Mouse (Mus musculus): ENCODE results near the gene Adam3. TPM values are rescaled to one million over a fixed set of nuclear protein-coding genes. Genes with fewer than 3 reads are reported as not detected.

Adam3 gene
- polyA plus RNA-seq (2014; fragmentation: Nextera tagmentation; extraction: Ambion mirVana) = 0.10 and 0.41 TPM in 2 replicates

GRCm38 (mm10) chr8:24725630-24726029 is at the start of gene Adam3:
Gene Adam3 (minus strand): TSS chr8:24725852.
- no peak for ATAC-seq (ENCODE audit: low FRiP score, low TSS enrichment)

GRCm38 (mm10) chr8:24724886-24725626 is 596 bp downstream of the Adam3 start:
- H3K27ac ChIP-seq (ENCODE audit: low read depth, low read length) = no peak overlapping the region
- H3K9ac ChIP-seq (ENCODE audit: low read depth, low read length) = no peak overlapping the region
- no peak for ATAC-seq (ENCODE audit: low FRiP score, low TSS enrichment)
- no peaks in the 10 kb centered on the region for H3K27me3 ChIP-seq (ENCODE audit: control insufficient read depth, insufficient read depth, low read length)
- 41% methylated on average over 16 of the region's 16 CpGs for WGBS
- H3K4me2 ChIP-seq (replicated peaks; ENCODE audit: low read depth, low read length) = no peak overlapping the region
- no peaks in the 10 kb centered on the region for H3K4me1 ChIP-seq (ENCODE audit: control insufficient read depth, insufficient read depth, low read length)
- H3K36me3 ChIP-seq (ENCODE audit: control insufficient read depth, insufficient read depth, low read length) = no peaks in the 10 kb centered on the region
- no peak overlapping the region for H3K4me3 ChIP-seq (ENCODE audit: low read length)
- no peaks in the 10 kb centered on the region for H3K9me3 ChIP-seq (ENCODE audit: control insufficient read depth, low read length)

More at GRCm38 (mm10) chr8:24725630-24726029, at the start of gene Adam3:
- H3K4me2 ChIP-seq (replicated peaks; ENCODE audit: low read depth, low read length) = no peak within 1 kb of the TSS
- no peak within 1 kb of the TSS for H3K27ac ChIP-seq (ENCODE audit: low read depth, low read length)
- no peaks in the 10 kb centered on the region for H3K4me1 ChIP-seq (ENCODE audit: control insufficient read depth, insufficient read depth, low read length)
- no peak within 1 kb of the TSS for H3K9ac ChIP-seq (ENCODE audit: low read depth, low read length)
- no peaks in the 10 kb centered on the region for H3K36me3 ChIP-seq (ENCODE audit: control insufficient read depth, insufficient read depth, low read length)
- no peaks in the 10 kb centered on the region for H3K27me3 ChIP-seq (ENCODE audit: control insufficient read depth, insufficient read depth, low read length)
- WGBS = 54% methylated on average over 11 of the region's 11 CpGs
- no peak within 1 kb of the TSS for H3K4me3 ChIP-seq (ENCODE audit: low read length)
- no peaks in the 10 kb centered on the region for H3K9me3 ChIP-seq (ENCODE audit: control insufficient read depth, low read length)

Other genes starting within 250 kb of the Adam3 start
- gene Adam5, start 98.5 kb upstream of the Adam3 start, polyA plus RNA-seq (2014; fragmentation: Nextera tagmentation; extraction: Ambion mirVana) = 0.76 and 1.1 TPM in 2 replicates